Comparison of ENCODE assay signal across 8 mouse cellular contexts in genomic region chr6:48851820-48852491, GRCm38 (mm10). TPM values are rescaled to one million over a fixed set of nuclear protein-coding genes. Genes with fewer than 3 reads are reported as not detected.
DNase-seq lines count a peak whose midpoint lies in the region; ATAC-seq lines count a peak whose summit lies in the region.

No protein-coding gene starts in this region.

- H3K4me1 ChIP-seq in forebrain, embryonic 13.5 days = peaks cover 8% of the 10 kb centered on the region
- H3K4me1 ChIP-seq in limb, embryonic 11.5 days (ENCODE audit: control insufficient read depth, insufficient read depth, low read length) = no peaks in the 10 kb centered on the region
- peaks cover 10% of the 10 kb centered on the region for H3K4me1 ChIP-seq in midbrain, embryonic 13.5 days (replicated peaks)

- H3K9ac ChIP-seq in forebrain, embryonic 13.5 days = peak overlapping the region; percentile 39; the same call in 1 of the 2 replicates
- H3K9ac ChIP-seq in limb, embryonic 11.5 days (ENCODE audit: low read length) = peak overlapping the region; percentile 65
- peak overlapping the region; percentile 49 for H3K9ac ChIP-seq in midbrain, embryonic 13.5 days (replicated peaks)

- H3K27ac ChIP-seq in forebrain, embryonic 13.5 days = no peak overlapping the region
- H3K27ac ChIP-seq in limb, embryonic 11.5 days (replicated peaks; ENCODE audit: low read depth, low read length) = peak overlapping the region; percentile 84
- H3K27ac ChIP-seq in midbrain, embryonic 13.5 days = no peak overlapping the region

- no peaks in the 10 kb centered on the region for H3K36me3 ChIP-seq in forebrain, embryonic 13.5 days (ENCODE audit: poor library complexity, severe bottlenecking)
- H3K36me3 ChIP-seq in limb, embryonic 11.5 days (ENCODE audit: control insufficient read depth, insufficient read depth, low read length) = no peaks in the 10 kb centered on the region
- H3K36me3 ChIP-seq in midbrain, embryonic 13.5 days = no peaks in the 10 kb centered on the region

- peak; percentile 69 for DNase-seq in adrenal gland, postnatal 14 days
- peak; percentile 53 for DNase-seq in heart, postnatal 4 days
- peak; percentile 80 for DNase-seq in limb, embryonic 11.5 days (ENCODE audit: low spot score)
- DNase-seq in thymus, postnatal 10 days (ENCODE audit: low spot score in 2 of 2) = no peak

- under 1% methylated on average over 29 of the region's 29 CpGs for WGBS in forebrain, embryonic 13.5 days
- under 1% methylated on average over 28 of the region's 29 CpGs for WGBS in limb, embryonic 11.5 days
- WGBS in midbrain, embryonic 13.5 days = under 1% methylated on average over 29 of the region's 29 CpGs

- H3K4me3 ChIP-seq in forebrain, embryonic 13.5 days = peak overlapping the region; percentile 33
- peak overlapping the region; percentile 26 for H3K4me3 ChIP-seq in limb, embryonic 11.5 days (ENCODE audit: low read depth, low read length)
- H3K4me3 ChIP-seq in midbrain, embryonic 13.5 days (replicated peaks) = peak overlapping the region; percentile 37

- H3K27me3 ChIP-seq in forebrain, embryonic 13.5 days = no peaks in the 10 kb centered on the region
- H3K27me3 ChIP-seq in limb, embryonic 11.5 days (ENCODE audit: control insufficient read depth, insufficient read depth, low read length) = no peaks in the 10 kb centered on the region
- 0 out of 2 replicates have a peak, but pooled peaks cover 2% of the 10 kb centered on the region for H3K27me3 ChIP-seq in midbrain, embryonic 13.5 days

- H3K4me2 ChIP-seq in forebrain, embryonic 13.5 days = peak overlapping the region; percentile 61
- H3K4me2 ChIP-seq in limb, embryonic 11.5 days (ENCODE audit: low read depth, severe bottlenecking) = peak overlapping the region; percentile 48
- H3K4me2 ChIP-seq in midbrain, embryonic 13.5 days (replicated peaks) = peak overlapping the region; percentile 66

- ATAC-seq in forebrain, embryonic 13.5 days = peak; percentile 63; the same call in 1 of the 2 replicates
- peak; percentile 57; the same call in 1 of the 2 replicates for ATAC-seq in limb, embryonic 11.5 days (ENCODE audit: insufficient number of reproducible peaks, low FRiP score, low TSS enrichment, low read depth)
- peak; percentile 56; the same call in 1 of the 2 replicates for ATAC-seq in midbrain, embryonic 13.5 days
- no peak for ATAC-seq in CD4-positive, CD25-positive, alpha-beta regulatory T cell, adult 4 months
- ATAC-seq in activated CD4-positive, CD25-positive, alpha-beta regulatory T cell, adult 4 months = no peak

- H3K9me3 ChIP-seq in forebrain, embryonic 13.5 days (replicated peaks) = peaks cover 5% of the 10 kb centered on the region; the same call in 1 of the 2 replicates
- H3K9me3 ChIP-seq in limb, embryonic 11.5 days (ENCODE audit: control insufficient read depth, low read length) = no peaks in the 10 kb centered on the region
- no peaks in the 10 kb centered on the region for H3K9me3 ChIP-seq in midbrain, embryonic 13.5 days

RNA-seq across cellular contexts. Expression of gene Tmem176b, which starts 10.7 kb away (rescaled TPM):
- total RNA-seq in adrenal gland, postnatal 14 days (2021) = 293 and 324 TPM in 2 replicates
- polyA plus RNA-seq in forebrain, embryonic 13.5 days (2015; fragmentation: Nextera tagmentation; extraction: Ambion mirVana) = 92.1 and 97.6 TPM in 2 replicates
- total RNA-seq in heart, postnatal 4 days (2021) = 10 to 100 TPM; 90.2 to 95.6 TPM
- polyA plus RNA-seq in limb, embryonic 11.5 days (2014; fragmentation: Nextera tagmentation; extraction: Ambion mirVana) = 74.1 and 78.4 TPM in 2 replicates
- 93.2 and 108 TPM in 2 replicates for polyA plus RNA-seq in midbrain, embryonic 13.5 days (2015; fragmentation: Nextera tagmentation; extraction: Ambion mirVana)
- polyA plus RNA-seq in CD4-positive, CD25-positive, alpha-beta regulatory T cell, adult 4 months (2017; shearing (Covaris generic)) = 10 to 100 TPM; 17.3 to 22.7 TPM
- 10 to 100 TPM; 19.4 to 29.2 TPM for polyA plus RNA-seq in activated CD4-positive, CD25-positive, alpha-beta regulatory T cell, adult 4 months (2017; shearing (Covaris generic))

RNA-seq across cellular contexts. Expression of gene Tmem176a, which starts 11.2 kb away (rescaled TPM):
- total RNA-seq in adrenal gland, postnatal 14 days (2021) = 139 and 181 TPM in 2 replicates
- polyA plus RNA-seq in forebrain, embryonic 13.5 days (2015; fragmentation: Nextera tagmentation; extraction: Ambion mirVana) = 10.9 and 15.0 TPM in 2 replicates
- total RNA-seq in heart, postnatal 4 days (2021) = 10 to 100 TPM; 33.6 to 34.8 TPM
- 36.6 and 37.5 TPM in 2 replicates for polyA plus RNA-seq in limb, embryonic 11.5 days (2014; fragmentation: Nextera tagmentation; extraction: Ambion mirVana)
- 16.4 and 19.4 TPM in 2 replicates for polyA plus RNA-seq in midbrain, embryonic 13.5 days (2015; fragmentation: Nextera tagmentation; extraction: Ambion mirVana)
- polyA plus RNA-seq in CD4-positive, CD25-positive, alpha-beta regulatory T cell, adult 4 months (2017; shearing (Covaris generic)) = 10 to 100 TPM; 14.0 to 16.7 TPM
- 10 to 100 TPM; 14.5 to 16.2 TPM for polyA plus RNA-seq in activated CD4-positive, CD25-positive, alpha-beta regulatory T cell, adult 4 months (2017; shearing (Covaris generic))

RNA-seq across cellular contexts. Expression of gene Aoc1, which starts 20.7 kb away (rescaled TPM):
- total RNA-seq in adrenal gland, postnatal 14 days (2021) = not detected in 2 replicates
- not detected in 2 replicates for polyA plus RNA-seq in forebrain, embryonic 13.5 days (2015; fragmentation: Nextera tagmentation; extraction: Ambion mirVana)
- not detected for total RNA-seq in heart, postnatal 4 days (2021)
- not detected in 2 replicates for polyA plus RNA-seq in limb, embryonic 11.5 days (2014; fragmentation: Nextera tagmentation; extraction: Ambion mirVana)
- polyA plus RNA-seq in midbrain, embryonic 13.5 days (2015; fragmentation: Nextera tagmentation; extraction: Ambion mirVana) = 0.09 TPM in 1 of 2 replicates, not detected in the other
- under 1 TPM; 0.13 to 0.30 TPM for polyA plus RNA-seq in CD4-positive, CD25-positive, alpha-beta regulatory T cell, adult 4 months (2017; shearing (Covaris generic))
- not detected for polyA plus RNA-seq in activated CD4-positive, CD25-positive, alpha-beta regulatory T cell, adult 4 months (2017; shearing (Covaris generic))

Comparison
In these comparisons a context has a peak if more than half of its experiments do, and no peak if none do; other contexts are left out.
1. DNase-seq: peak in adrenal gland, postnatal 14 days (single experiment), heart, postnatal 4 days (single experiment) and limb, embryonic 11.5 days (single experiment); none in thymus, postnatal 10 days (0 of 2).
2. ATAC-seq: peak in forebrain, embryonic 13.5 days (single experiment), limb, embryonic 11.5 days (single experiment) and midbrain, embryonic 13.5 days (single experiment); none in CD4-positive, CD25-positive, alpha-beta regulatory T cell, adult 4 months (single experiment) and activated CD4-positive, CD25-positive, alpha-beta regulatory T cell, adult 4 months (single experiment).
3. Peak in every context shown above with its lines, with median percentiles within 50 percentile points of each other: H3K4me2 ChIP-seq, H3K4me3 ChIP-seq and H3K9ac ChIP-seq.